Mouse (Mus musculus): ENCODE measurements around the gene Ltf.

The Ltf gene

GRCm38 (mm10) chr9:111039966-111040365 is 20.9 kb downstream of the Ltf start:
- no peak for DNase-seq (ENCODE audit: low spot score in 2 of 2)

- no peak for DNase-seq (ENCODE audit: low spot score in 2 of 2)
These were observed 23.2 kb downstream of the Ltf start for GRCm38 (mm10) chr9:111042266-111042665.

- no peak for DNase-seq (ENCODE audit: low spot score in 2 of 2)
These were observed 27.2 kb downstream of the Ltf start for GRCm38 (mm10) chr9:111046222-111046621.

GRCm38 (mm10) chr9:111047266-111047665 is 28.2 kb downstream of the Ltf start:
- no peak for DNase-seq (ENCODE audit: low spot score in 2 of 2)

GRCm38 (mm10) chr9:111048452-111048851 is 29.4 kb downstream of the Ltf start:
- no peak for DNase-seq (ENCODE audit: low spot score in 2 of 2)

- DNase-seq (ENCODE audit: low spot score in 2 of 2), result no peak
These were observed 35.9 kb downstream of the Ltf start for GRCm38 (mm10) chr9:111054923-111055322.

- no peak for DNase-seq (ENCODE audit: low spot score in 2 of 2)
These were observed 36.9 kb downstream of the Ltf start for GRCm38 (mm10) chr9:111055800-111056518.

GRCm38 (mm10) chr9:111056519-111056797 is 37.4 kb downstream of the Ltf start:
- no peak for DNase-seq (ENCODE audit: low spot score in 2 of 2)

GRCm38 (mm10) chr9:111056798-111057543 is 37.9 kb downstream of the Ltf start, which contains the start of gene Ccrl2:
TSS of gene Ccrl2 (minus strand) at chr9:111057519.
- DNase-seq (ENCODE audit: low spot score in 2 of 2), result peak; percentile 9 to 10

GRCm38 (mm10) chr9:111057544-111058370 is 38.7 kb downstream of the Ltf start:
- DNase-seq (ENCODE audit: low spot score in 2 of 2), result no peak

GRCm38 (mm10) chr9:111058943-111059556 is 40.0 kb downstream of the Ltf start:
- no peak for DNase-seq (ENCODE audit: low spot score in 2 of 2)

GRCm38 (mm10) chr9:111062840-111063239 is 43.8 kb downstream of the Ltf start:
- DNase-seq (ENCODE audit: low spot score in 2 of 2), result no peak

- no peak for DNase-seq (ENCODE audit: low spot score in 2 of 2)
These were observed 48.0 kb downstream of the Ltf start for GRCm38 (mm10) chr9:111067052-111067451.

- DNase-seq (ENCODE audit: low spot score in 2 of 2), result peak in 1 of 2 experiments; percentile 18
These were observed 51.5 kb downstream of the Ltf start for GRCm38 (mm10) chr9:111070546-111070961.

- peak in 1 of 2 experiments; percentile 41 for DNase-seq (ENCODE audit: low spot score in 2 of 2)
These were observed 53.1 kb downstream of the Ltf start for GRCm38 (mm10) chr9:111072175-111072574.

GRCm38 (mm10) chr9:111072971-111073370 is 53.9 kb downstream of the Ltf start:
- DNase-seq (ENCODE audit: low spot score in 2 of 2), result no peak

- no peak for DNase-seq (ENCODE audit: low spot score in 2 of 2)
These were observed 58.7 kb downstream of the Ltf start for GRCm38 (mm10) chr9:111077745-111078144.

GRCm38 (mm10) chr9:111080801-111081200 is 61.7 kb downstream of the Ltf start:
- DNase-seq (ENCODE audit: low spot score in 2 of 2), result no peak

GRCm38 (mm10) chr9:111081765-111082164 is 62.7 kb downstream of the Ltf start:
- DNase-seq (ENCODE audit: low spot score in 2 of 2), result no peak

GRCm38 (mm10) chr9:111085329-111085728 is 66.3 kb downstream of the Ltf start:
- no peak for DNase-seq (ENCODE audit: low spot score in 2 of 2)

- DNase-seq (ENCODE audit: low spot score in 2 of 2), result no peak
These were observed 67.1 kb downstream of the Ltf start for GRCm38 (mm10) chr9:111086137-111086536.
